21 mouse cellular contexts compared by ENCODE assay signal in genomic region chr13:59562471-59562870, GRCm38 (mm10). TPM values are rescaled to one million over a fixed set of nuclear protein-coding genes. Genes with fewer than 3 reads are reported as not detected.
DNase-seq lines count a peak whose midpoint lies in the region; ATAC-seq and TF ChIP-seq lines count a peak whose summit lies in the region.
"Had no signal": no experiment of that assay in that cellular context is flagged by ENCODE, and none has a peak within 500 bp of the region (broad histone marks: within the 10 kb centered on the region; RNA-seq: fewer than 3 reads in every experiment).

No protein-coding gene starts in this region.

- no peak for TF ChIP-seq POLR2A in bone marrow macrophage, adult 2 months (IDR thresholded peaks at IDR 0.05; ENCODE audit: borderline replicate concordance, low read depth, low read length)

- H3K9ac ChIP-seq in lung, postnatal 0 days (replicated peaks; ENCODE audit: low read depth) = no peak overlapping the region
- H3K9ac ChIP-seq: embryonic facial prominence, embryonic 13.5 days; forebrain, embryonic 12.5 days; heart, embryonic 13.5 days; hindbrain, embryonic 12.5 days had no signal

- peak; percentile 47 for DNase-seq in lung, postnatal 0 days (ENCODE audit: low spot score)
- no peak for DNase-seq in lung, postnatal 4 days
- DNase-seq in kidney, postnatal 4 days = no peak
- DNase-seq in frontal cortex, postnatal 14 days (ENCODE audit: low spot score in 2 of 2) = no peak
- DNase-seq in cerebellum, adult 18-20 months = no peak
- DNase-seq: adrenal gland, postnatal 25 days; cerebellum, adult 11 months; cerebellum, adult 9-10 months; cerebellum, postnatal 25 days; gastrocnemius, postnatal 14 days; heart, postnatal 10 days; heart, postnatal 4 days had no signal

- H3K9me3 ChIP-seq in lung, postnatal 0 days (ENCODE audit: low read length) = no peaks in the 10 kb centered on the region
- H3K9me3 ChIP-seq: embryonic facial prominence, embryonic 13.5 days; forebrain, embryonic 12.5 days; heart, embryonic 13.5 days; hindbrain, embryonic 12.5 days had no signal

- H3K27me3 ChIP-seq in lung, postnatal 0 days (replicated peaks; ENCODE audit: insufficient read depth, low read length) = no peaks in the 10 kb centered on the region
- H3K27me3 ChIP-seq: embryonic facial prominence, embryonic 13.5 days; heart, embryonic 13.5 days; hindbrain, embryonic 12.5 days had no signal

- WGBS in lung, postnatal 0 days = 84% methylated on average over 2 of the region's 2 CpGs

- H3K4me3 ChIP-seq in lung, postnatal 0 days (ENCODE audit: low read depth, low read length) = no peak overlapping the region
- H3K4me3 ChIP-seq in bone marrow macrophage, adult 2 months (ENCODE audit: insufficient read depth, low read length) = no peak overlapping the region
- H3K4me3 ChIP-seq: embryonic facial prominence, embryonic 13.5 days; forebrain, embryonic 12.5 days; heart, embryonic 13.5 days; hindbrain, embryonic 12.5 days had no signal

- no peak overlapping the region for H3K4me2 ChIP-seq in lung, postnatal 0 days (replicated peaks; ENCODE audit: low read depth, low read length)
- H3K4me2 ChIP-seq: embryonic facial prominence, embryonic 13.5 days; forebrain, embryonic 12.5 days; heart, embryonic 13.5 days; hindbrain, embryonic 12.5 days had no signal

- H3K36me3 ChIP-seq in lung, postnatal 0 days (ENCODE audit: insufficient read depth, low read length) = no peaks in the 10 kb centered on the region
- H3K36me3 ChIP-seq: embryonic facial prominence, embryonic 13.5 days; forebrain, embryonic 12.5 days; heart, embryonic 13.5 days; hindbrain, embryonic 12.5 days had no signal

- TF ChIP-seq EP300 in lung, postnatal 0 days (IDR thresholded peaks at IDR 0.05) = no peak

- ATAC-seq in lung, postnatal 0 days = no peak
- peak; percentile 53 for ATAC-seq in megakaryocyte progenitor cell, adult 5-6 weeks (replicated peaks; ENCODE audit: poor library complexity)
- ATAC-seq: forebrain, embryonic 16.5 days; hindbrain, embryonic 16.5 days; inflammation-experienced regulatory T-cells, adult 6 months had no signal

- H3K4me1 ChIP-seq in lung, postnatal 0 days (ENCODE audit: insufficient read depth, low read depth, low read length) = no peaks in the 10 kb centered on the region
- H3K4me1 ChIP-seq in bone marrow macrophage, adult 2 months (ENCODE audit: control insufficient read depth, insufficient read depth, low read length) = peaks cover 40% of the 10 kb centered on the region
- H3K4me1 ChIP-seq: hindbrain, embryonic 12.5 days had no signal

- H3K27ac ChIP-seq in lung, postnatal 0 days (ENCODE audit: low read length) = no peak overlapping the region
- peak overlapping the region; percentile 18; the same call in 1 of the 2 replicates for H3K27ac ChIP-seq in bone marrow macrophage, adult 2 months (ENCODE audit: insufficient read depth, low read depth, low read length)
- H3K27ac ChIP-seq: embryonic facial prominence, embryonic 13.5 days; forebrain, embryonic 12.5 days; heart, embryonic 13.5 days; hindbrain, embryonic 12.5 days had no signal

- TF ChIP-seq CTCF in lung, postnatal 0 days (IDR thresholded peaks at IDR 0.05) = no peak
- no peak for TF ChIP-seq CTCF in bone marrow macrophage, adult 2 months (IDR thresholded peaks at IDR 0.05; ENCODE audit: low read depth, low read length)

RNA-seq across cellular contexts. Expression of gene Agtpbp1, which starts 22.6 kb away (rescaled TPM):
- 14.1 and 17.3 TPM in 2 replicates for polyA plus RNA-seq in lung, postnatal 0 days (2015; fragmentation: Nextera tagmentation; extraction: Ambion mirVana)
- 39.7 and 50.6 TPM in 2 replicates for polyA plus RNA-seq in bone marrow macrophage, adult 2 months (2012; ENCODE audit: insufficient read depth, insufficient read length, missing spikeins)
- 44.3 and 45.6 TPM in 2 replicates for total RNA-seq in megakaryocyte progenitor cell, adult 5-6 weeks (2015)
- total RNA-seq in megakaryocyte progenitor cell, adult 5-6 weeks (2017) = 46.6 and 55.7 TPM in 2 replicates

RNA-seq across cellular contexts. Expression of gene Naa35, which starts 22.6 kb away (rescaled TPM):
- 43.3 and 53.5 TPM in 2 replicates for polyA plus RNA-seq in lung, postnatal 0 days (2015; fragmentation: Nextera tagmentation; extraction: Ambion mirVana)
- polyA plus RNA-seq in bone marrow macrophage, adult 2 months (2012; ENCODE audit: insufficient read depth, insufficient read length, missing spikeins) = 46.6 and 65.6 TPM in 2 replicates
- total RNA-seq in megakaryocyte progenitor cell, adult 5-6 weeks (2015) = 59.8 and 66.4 TPM in 2 replicates
- 35.5 and 42.6 TPM in 2 replicates for total RNA-seq in megakaryocyte progenitor cell, adult 5-6 weeks (2017)
